Mouse (Mus musculus): Measurements from ENCODE around the gene Pld6. TPM values are rescaled to one million over a fixed set of nuclear protein-coding genes. Genes with fewer than 3 reads are reported as not detected.

Gene Pld6
- total RNA-seq, 2 experiments from 2014 or later, result 0.49 to 0.96 TPM

DNA sequence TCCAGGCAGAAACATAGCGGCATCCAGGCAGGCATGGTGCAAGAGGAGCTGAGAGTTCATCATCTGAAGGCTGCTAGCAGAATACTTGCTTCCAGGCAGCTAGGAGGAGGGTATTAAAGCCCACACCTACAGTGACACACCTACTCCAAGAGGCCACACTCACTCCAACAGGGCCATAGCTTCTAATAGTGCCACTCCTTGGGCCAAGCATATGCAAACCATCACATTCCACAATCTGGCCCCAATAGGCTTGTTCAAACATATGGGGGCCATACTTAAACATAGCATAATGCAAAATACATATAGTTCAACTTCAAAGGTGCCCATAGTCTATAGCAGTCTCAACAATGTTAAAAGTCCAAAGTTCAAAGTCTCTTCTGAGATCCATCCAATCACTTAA, 1.9 kb upstream of the Pld6 start:
- no peak for DNase-seq (ENCODE audit: extremely low spot score in 1 of 2, low spot score in 1 of 2)

GRCm38 (mm10) chr11:59786444-59787198, 824 bp downstream of the Pld6 start:
- no peak for DNase-seq (ENCODE audit: extremely low spot score in 1 of 2, low spot score in 1 of 2)

DNA sequence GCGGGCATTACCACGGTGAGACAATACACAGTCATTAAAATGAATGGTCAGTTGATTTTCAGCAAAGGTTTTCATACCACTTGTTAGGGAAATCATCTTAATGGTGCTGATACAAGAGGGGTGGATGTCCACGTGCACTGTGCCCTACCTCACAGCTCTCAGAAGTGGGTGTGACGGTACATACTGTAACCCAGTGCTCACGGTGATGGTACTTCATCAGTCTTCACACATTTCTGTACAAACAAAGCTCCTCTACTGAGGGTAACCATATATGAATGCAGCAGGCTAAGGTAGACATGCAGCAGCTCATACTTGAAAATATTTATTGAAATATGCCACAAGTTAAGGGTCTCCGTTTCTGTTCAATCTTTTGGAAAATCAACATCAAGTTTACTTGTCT, 3.9 kb downstream of the Pld6 start:
- no peak for DNase-seq (ENCODE audit: extremely low spot score in 1 of 2, low spot score in 1 of 2)

DNA sequence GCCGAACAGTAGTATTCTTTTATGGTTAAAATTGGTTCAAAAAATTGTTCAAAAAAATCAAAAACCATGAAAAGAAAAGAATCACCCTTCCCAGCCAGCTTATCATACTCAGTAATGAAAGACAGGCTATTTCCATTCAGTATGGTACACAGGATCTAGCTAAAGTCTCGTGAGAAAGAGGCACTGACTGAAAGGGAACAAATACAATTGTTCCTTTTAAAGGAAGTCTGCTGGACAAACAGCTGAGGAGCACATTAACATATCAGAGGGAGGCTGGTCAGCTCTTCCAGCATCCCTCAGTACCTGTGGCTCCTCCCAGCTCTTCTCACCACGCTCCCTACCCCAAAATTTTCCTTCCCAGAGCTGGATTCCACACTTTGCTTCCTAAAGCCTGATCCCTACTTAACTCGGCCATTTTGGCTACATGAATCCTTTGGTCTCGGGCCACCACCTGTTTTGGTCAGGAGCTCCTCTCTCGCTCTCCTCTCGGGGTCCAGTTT, 5.3 kb downstream of the Pld6 start:
- DNase-seq (ENCODE audit: extremely low spot score in 1 of 2, low spot score in 1 of 2), result no peak

DNA sequence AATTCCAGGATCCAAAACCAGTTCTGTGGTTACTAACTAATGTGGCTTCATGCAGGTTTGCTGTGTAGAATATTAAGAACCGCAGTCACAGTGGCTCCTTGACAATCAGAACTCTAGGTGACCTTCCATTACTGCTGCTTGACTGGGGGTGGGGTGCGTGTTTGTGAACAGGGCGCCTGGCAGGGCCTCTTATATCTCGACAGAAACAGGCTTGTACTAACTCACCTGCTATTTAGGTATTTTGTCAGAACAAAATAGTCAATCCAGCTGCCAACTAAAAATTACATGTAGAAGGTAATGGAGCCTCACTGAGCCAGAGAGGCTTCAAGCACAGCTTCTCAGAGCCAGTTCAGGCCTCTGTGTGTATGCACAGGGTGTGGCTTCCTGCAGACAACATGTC, 7.2 kb downstream of the Pld6 start:
- no peak for DNase-seq (ENCODE audit: extremely low spot score in 1 of 2, low spot score in 1 of 2)

DNA sequence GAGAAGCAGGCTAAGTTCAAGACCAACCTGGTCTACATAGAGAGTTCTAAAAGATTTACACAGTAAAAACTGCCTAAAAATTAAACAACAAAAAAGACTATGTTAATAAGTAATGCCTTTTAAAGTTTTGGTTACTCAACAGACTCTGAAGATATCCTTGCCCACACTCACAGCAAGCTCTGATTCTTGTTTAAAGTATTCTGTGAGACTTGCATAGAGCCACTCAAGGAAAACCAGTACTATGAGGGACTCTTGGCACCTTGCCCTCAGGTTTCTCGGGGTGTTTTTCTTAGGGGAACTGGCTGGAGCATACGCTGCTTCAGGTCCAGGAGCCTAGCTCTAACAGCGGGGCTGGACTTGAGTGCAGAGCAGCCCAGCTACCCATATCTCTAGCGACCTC, 8.0 kb downstream of the Pld6 start:
- DNase-seq (ENCODE audit: extremely low spot score in 1 of 2, low spot score in 1 of 2), result no peak

- no peak for DNase-seq (ENCODE audit: extremely low spot score in 1 of 2, low spot score in 1 of 2)
Measured at GRCm38 (mm10) chr11:59778874-59779223, 8.6 kb downstream of the Pld6 start.

GRCm38 (mm10) chr11:59778181-59778873, 9.1 kb downstream of the Pld6 start:
- peak; percentile 47 to 75 for DNase-seq (ENCODE audit: extremely low spot score in 1 of 2, low spot score in 1 of 2)

GRCm38 (mm10) chr11:59777259-59777658, 10.2 kb downstream of the Pld6 start:
- no peak for DNase-seq (ENCODE audit: extremely low spot score in 1 of 2, low spot score in 1 of 2)

DNA sequence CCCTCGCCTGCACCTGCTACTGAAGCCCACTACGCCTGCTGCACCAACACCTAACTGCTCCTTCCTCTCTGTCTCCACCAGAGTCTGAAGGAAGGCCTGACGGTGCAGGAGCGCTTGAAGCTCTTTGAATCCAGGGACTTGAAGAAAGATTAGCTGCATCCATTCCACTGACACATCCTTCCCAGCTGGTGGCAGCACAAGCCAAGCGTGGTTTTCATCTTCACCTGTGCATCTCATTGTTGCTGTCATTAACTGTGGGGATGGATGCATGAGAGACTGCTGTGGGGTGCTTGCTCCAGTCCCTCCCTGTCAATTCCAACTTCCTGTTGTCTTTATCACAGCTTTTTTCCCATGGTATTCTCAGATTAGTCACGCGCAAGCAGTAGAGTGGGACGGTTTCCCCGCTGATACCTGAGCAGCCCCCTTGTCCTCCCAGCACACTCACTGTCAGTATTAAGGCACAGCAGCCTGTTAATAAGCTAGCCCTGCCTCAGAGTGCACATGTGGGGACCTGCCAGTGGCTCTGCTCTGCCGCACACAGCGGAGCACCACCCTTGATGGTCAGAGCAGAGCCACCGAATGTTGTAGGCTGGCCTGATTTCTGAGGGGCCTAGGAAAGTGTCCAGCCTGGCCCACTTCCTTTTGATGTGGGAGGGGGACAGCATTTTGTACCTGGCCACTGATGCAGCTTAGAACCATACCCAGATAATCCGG, 11.9 kb downstream of the Pld6 start:
- no peak for DNase-seq (ENCODE audit: extremely low spot score in 1 of 2, low spot score in 1 of 2)

DNA sequence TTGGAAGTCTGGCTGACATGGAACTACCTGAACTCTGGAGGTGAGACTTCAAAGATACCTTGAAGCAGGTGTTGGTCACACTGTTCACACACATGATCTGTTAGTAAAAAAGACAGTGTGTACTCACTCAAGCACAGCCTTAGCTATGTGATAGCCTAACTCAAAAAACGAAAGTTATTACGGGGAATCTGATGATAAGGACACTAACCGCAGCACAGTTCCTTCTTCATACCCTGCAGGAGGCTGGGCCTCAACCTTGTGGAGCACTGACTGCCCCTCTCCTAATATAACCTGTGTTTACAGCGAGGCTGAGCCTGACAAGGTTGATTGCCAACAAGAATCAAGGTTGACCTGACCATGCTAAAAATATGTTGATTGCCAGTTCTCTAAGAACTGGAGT, 12.9 kb downstream of the Pld6 start:
- no peak for DNase-seq (ENCODE audit: extremely low spot score in 1 of 2, low spot score in 1 of 2)

GRCm38 (mm10) chr11:59772902-59773301, 14.5 kb downstream of the Pld6 start:
- no peak for DNase-seq (ENCODE audit: extremely low spot score in 1 of 2, low spot score in 1 of 2)

DNA sequence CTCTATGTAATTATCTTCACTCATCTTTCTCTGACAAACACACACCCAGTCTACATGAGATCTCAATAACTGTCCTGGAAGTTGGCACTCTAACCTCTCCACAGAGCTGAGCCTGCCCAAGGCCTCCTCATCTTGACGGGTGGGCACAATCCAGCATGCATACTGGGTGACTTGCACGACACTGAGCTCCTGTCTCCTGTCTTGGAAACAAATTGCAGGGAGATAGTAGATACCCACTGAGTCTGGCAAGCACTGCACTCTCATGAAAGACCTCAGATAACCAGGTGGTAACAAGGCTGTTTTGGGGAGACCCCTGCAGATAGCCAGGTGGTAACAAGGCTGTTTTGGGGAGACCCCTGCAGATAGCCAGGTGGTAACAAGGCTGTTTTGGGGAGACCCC, 15.2 kb downstream of the Pld6 start:
- no peak for DNase-seq (ENCODE audit: extremely low spot score in 1 of 2, low spot score in 1 of 2)

- DNase-seq (ENCODE audit: extremely low spot score in 1 of 2, low spot score in 1 of 2), result no peak
Measured at GRCm38 (mm10) chr11:59770753-59771152, 16.7 kb downstream of the Pld6 start.

DNA sequence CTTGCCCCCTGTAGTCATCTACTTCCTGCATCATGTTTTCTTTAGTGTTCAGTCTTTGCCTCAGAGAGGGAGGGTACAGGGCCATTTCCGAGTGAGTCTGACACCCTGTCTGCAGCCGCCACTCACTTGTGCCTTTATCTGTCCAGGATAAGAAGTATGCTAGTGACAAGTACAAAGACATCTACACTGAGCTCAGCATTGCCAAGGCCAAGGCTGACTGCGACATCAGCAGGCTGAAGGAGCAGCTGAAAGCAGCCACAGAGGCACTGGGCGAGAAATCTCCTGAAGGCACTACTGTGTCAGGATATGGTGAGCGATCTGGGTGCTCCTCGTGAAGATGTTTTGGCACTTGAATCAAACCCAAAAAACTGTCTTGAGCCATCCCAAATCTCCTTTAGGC, 17.7 kb downstream of the Pld6 start:
- no peak for DNase-seq (ENCODE audit: extremely low spot score in 1 of 2, low spot score in 1 of 2)

GRCm38 (mm10) chr11:59769307-59769706, 18.1 kb downstream of the Pld6 start:
- DNase-seq (ENCODE audit: extremely low spot score in 1 of 2, low spot score in 1 of 2), result no peak

DNA sequence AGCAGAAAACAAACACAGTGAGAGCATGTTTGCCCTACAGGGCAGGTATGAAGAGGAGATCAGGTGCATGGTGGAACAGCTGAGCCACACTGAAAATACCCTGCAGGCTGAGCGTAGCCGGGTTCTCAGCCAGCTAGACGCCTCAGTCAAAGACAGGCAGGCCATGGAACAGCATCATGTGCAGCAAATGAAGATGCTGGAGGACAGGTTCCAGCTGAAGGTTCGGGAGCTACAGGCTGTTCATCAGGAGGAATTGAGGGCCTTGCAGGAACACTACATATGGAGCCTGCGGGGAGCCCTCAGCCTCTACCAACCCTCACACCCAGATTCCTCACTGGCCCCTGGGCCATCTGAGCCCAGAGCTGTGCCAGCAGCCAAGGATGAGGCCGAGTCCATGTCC, 26.6 kb downstream of the Pld6 start:
- DNase-seq (ENCODE audit: extremely low spot score in 1 of 2, low spot score in 1 of 2), result no peak

DNA sequence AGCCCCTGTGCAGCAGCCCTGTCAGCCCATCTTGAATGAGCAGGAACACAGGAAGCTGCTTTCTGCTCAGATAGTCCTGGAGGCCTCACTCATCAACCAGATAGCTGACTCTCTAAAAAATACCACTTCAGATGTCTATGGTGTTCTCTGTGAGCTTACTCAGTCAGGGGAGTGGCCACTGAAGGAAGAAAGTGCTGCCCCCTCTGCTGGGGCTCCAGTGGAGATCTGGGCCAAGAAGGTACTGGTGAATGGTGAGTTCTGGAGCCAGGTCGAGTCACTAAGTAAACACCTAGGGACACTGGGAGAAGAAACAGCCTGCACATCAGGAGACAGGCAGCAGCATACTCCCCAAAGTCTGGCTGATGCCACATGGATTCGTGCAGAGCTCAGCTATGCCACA, 27.8 kb downstream of the Pld6 start:
- no peak for DNase-seq (ENCODE audit: extremely low spot score in 1 of 2, low spot score in 1 of 2)

GRCm38 (mm10) chr11:59759178-59759577, 28.3 kb downstream of the Pld6 start:
- no peak for DNase-seq (ENCODE audit: extremely low spot score in 1 of 2, low spot score in 1 of 2)

- DNase-seq (ENCODE audit: extremely low spot score in 1 of 2, low spot score in 1 of 2), result no peak
Measured at GRCm38 (mm10) chr11:59758191-59758985, 29.1 kb downstream of the Pld6 start.

DNA sequence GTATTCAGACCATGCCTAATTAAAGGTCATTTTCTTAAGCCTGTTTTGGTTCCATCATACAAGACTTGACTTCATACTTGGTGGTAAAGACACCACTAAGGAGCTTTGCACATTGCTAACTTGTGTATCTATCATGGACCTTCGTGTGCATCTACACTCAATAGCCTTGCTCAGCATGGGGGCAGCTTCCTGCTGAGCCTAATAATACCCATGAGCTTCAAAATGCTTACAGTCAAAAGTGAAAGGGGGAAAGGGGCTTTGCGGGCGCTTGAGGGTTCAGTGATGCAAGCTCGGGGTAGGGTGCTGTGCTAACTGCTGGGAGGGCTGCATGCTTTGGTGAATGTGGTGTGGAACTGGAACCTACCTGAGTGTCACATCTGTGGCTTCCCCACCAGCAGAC, 31.1 kb downstream of the Pld6 start:
- no peak for DNase-seq (ENCODE audit: extremely low spot score in 1 of 2, low spot score in 1 of 2)

Data from layer of hippocampus, postnatal 25 days (tissue).